Mouse (Mus musculus) bone marrow macrophage, adult 2 months (primary cell): Measurements from ENCODE around the gene Fbxw9.

Experiments used
- CTCF ChIP-seq: IDR thresholded peaks from 2 replicates; pipeline ENCODE4 v1.5.1; 2012; ENCODE audit warnings: low read depth, mild to moderate bottlenecking, low read length, moderate library complexity
- POLR2A ChIP-seq: IDR thresholded peaks from 2 replicates; pipeline ENCODE4 v1.6.1; 2012; ENCODE audit warnings: mild to moderate bottlenecking, low read depth, low read length, borderline replicate concordance

- TF ChIP-seq CTCF (no peak), POLR2A (no peak)
Observed at GRCm38 (mm10) chr8:85059879-85060616, at the start of gene Fbxw9.
